Mouse (Mus musculus) hindbrain, embryonic 11.5 days (tissue): Measurements from ENCODE around the gene Wdr38. TPM values are rescaled to one million over a fixed set of nuclear protein-coding genes. Genes with fewer than 3 reads are reported as not detected.

Experiments
- ATAC-seq: fragments of 200-750 bp; cut with Nextera tagmentation; 2 replicates; pipeline ENCODE4 v1.8.0; 2017; ENCODE audit warnings: mild to moderate bottlenecking, moderate TSS enrichment, moderate library complexity; ENCODE audit not compliant: low FRiP score
- DNase-seq: peaks from one replicate; pipeline ENCODE4 v3.0.0-alpha.2; 2015; ENCODE audit warnings: low spot score
- H3K27ac ChIP-seq: fragments of 300-500 bp; sonication (generic); 2 replicates; pipeline ENCODE4 v1.5.1; 2014; ENCODE audit warnings: mild to moderate bottlenecking, low read depth, low read length
- H3K27me3 ChIP-seq: fragments of 300-500 bp; sonication (generic); 2 replicates; pipeline ENCODE4 v1.6.1; 2014; ENCODE audit warnings: mild to moderate bottlenecking, low read length, moderate library complexity, mixed read lengths; ENCODE audit not compliant: control insufficient read depth, insufficient read depth
- H3K36me3 ChIP-seq: fragments of 300-500 bp; sonication (generic); 2 replicates; pipeline ENCODE4 v1.6.1; 2014; ENCODE audit warnings: mild to moderate bottlenecking, low read length, moderate library complexity, mixed read lengths; ENCODE audit not compliant: control insufficient read depth, insufficient read depth
- H3K4me1 ChIP-seq: fragments of 300-500 bp; sonication (generic); replicated peaks from 2 replicates; pipeline ENCODE4 v1.6.1; 2014; ENCODE audit warnings: low read length, mixed read lengths; ENCODE audit not compliant: control insufficient read depth, insufficient read depth
- H3K4me2 ChIP-seq: fragments of 300-500 bp; sonication (generic); replicated peaks from 2 replicates; pipeline ENCODE4 v1.6.1; 2014; ENCODE audit warnings: mild to moderate bottlenecking, low read depth, low read length
- H3K4me3 ChIP-seq: fragments of 300-500 bp; sonication (generic); 2 replicates; pipeline ENCODE4 v1.5.1; 2014; ENCODE audit warnings: low read depth, low read length
- H3K9ac ChIP-seq: fragments of 300-500 bp; sonication (generic); 2 replicates; pipeline ENCODE4 v1.6.1; 2014; ENCODE audit warnings: low read depth, low read length
- H3K9me3 ChIP-seq: fragments of 300-500 bp; sonication (generic); 2 replicates; pipeline ENCODE4 v1.6.1; 2016; ENCODE audit warnings: low read length; ENCODE audit not compliant: control insufficient read depth
- WGBS: fragments of 180-500 bp; shearing (Covaris S2); extraction: QIAGEN DNeasy Blood & Tissue Kit; methylation state at CpG from one replicate; pipeline ENCODE4 v1.1.7; 2014; 5-methylcytosine and 5-hydroxymethylcytosine counted together
- polyA plus RNA-seq: library from polyadenylated mRNA; unstranded; fragments of >200 nt; fragmentation: Nextera tagmentation; extraction: Ambion mirVana; gene quantifications from 2 replicates; pipeline ENCODE4 v1.2.1, GENCODE M21; 2014

The Wdr38 gene
- polyA plus RNA-seq, 1 experiment from 2014 or later = 1.5 TPM

DNA sequence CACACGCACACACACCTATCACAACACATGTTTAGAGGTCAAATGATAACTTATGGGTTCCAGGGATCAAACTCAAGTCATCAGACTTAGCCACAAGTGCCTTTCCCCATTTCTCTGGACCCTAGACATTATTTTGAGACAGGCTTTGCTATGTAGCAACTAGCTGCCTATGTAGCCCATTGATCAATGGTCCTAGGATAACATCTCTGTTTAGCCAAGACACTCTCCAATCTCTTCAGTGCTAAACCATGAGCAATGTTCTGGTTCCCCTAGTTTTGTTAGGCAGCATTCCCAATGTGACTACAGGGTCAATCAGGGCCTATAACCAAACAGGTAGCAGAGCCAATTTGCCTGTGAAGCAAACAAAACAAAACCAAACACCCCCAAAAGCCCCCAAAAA is 51.2 kb downstream of the Wdr38 start:
- Histone ChIP-seq H3K4me1 (no peaks in the 10 kb centered on the region), H3K9me3 (no peaks in the 10 kb centered on the region), H3K36me3 (peaks cover 4% of the 10 kb centered on the region; the same call in 1 of the 2 replicates), H3K4me2 (no peak overlapping the region), H3K27ac (no peak overlapping the region), H3K4me3 (no peak overlapping the region), H3K27me3 (no peaks in the 10 kb centered on the region), H3K9ac (no peak overlapping the region)
- no peak for DNase-seq
- WGBS = 94% methylated on average over 1 of the region's 1 CpGs
- no peak for ATAC-seq

Other genes with a start within 250 kb of the Wdr38 start
- 5.0 and 6.6 TPM in 2 replicates for gene Nr6a1, start 69.8 kb upstream of the Wdr38 start, polyA plus RNA-seq
- 1.6 and 2.5 TPM in 2 replicates for gene Olfml2a, start 65.5 kb upstream of the Wdr38 start, polyA plus RNA-seq
- gene Arpc5l, start 7.9 kb downstream of the Wdr38 start, polyA plus RNA-seq = 147 and 149 TPM in 2 replicates
- gene Rpl35, start 8.1 kb downstream of the Wdr38 start, polyA plus RNA-seq = 988 and 1,016 TPM in 2 replicates
- 32.9 and 37.3 TPM in 2 replicates for gene Golga1, start 68.1 kb downstream of the Wdr38 start, polyA plus RNA-seq
- gene Scai, start 193.3 kb downstream of the Wdr38 start, polyA plus RNA-seq = 11.0 and 14.4 TPM in 2 replicates
- gene Ppp6c, start 229.0 kb downstream of the Wdr38 start, polyA plus RNA-seq = 90.5 and 96.3 TPM in 2 replicates